Mouse (Mus musculus) heart, embryonic 15.5 days (tissue): ENCODE results near the gene Mpp4. TPM values are rescaled to one million over a fixed set of nuclear protein-coding genes. Genes with fewer than 3 reads are reported as not detected.

Source experiments
- ATAC-seq: fragments of 200-750 bp; cut with Nextera tagmentation; replicated peaks from 2 replicates; pipeline ENCODE4 v1.8.0; 2017; ENCODE audit warnings: low read depth, moderate TSS enrichment; ENCODE audit not compliant: insufficient number of reproducible peaks, insufficient read depth, low FRiP score
- H3K27ac ChIP-seq: fragments of 300-500 bp; sonication (generic); 2 replicates; pipeline ENCODE4 v1.5.1; 2015; ENCODE audit warnings: mild to moderate bottlenecking, inconsistent platforms
- H3K27me3 ChIP-seq: fragments of 300-500 bp; sonication (generic); 2 replicates; pipeline ENCODE4 v1.6.1; 2015; ENCODE audit warnings: inconsistent platforms
- H3K36me3 ChIP-seq: fragments of 300-500 bp; sonication (generic); 2 replicates; pipeline ENCODE4 v1.6.1; 2015; ENCODE audit warnings: mild to moderate bottlenecking, inconsistent platforms
- H3K4me1 ChIP-seq: fragments of 300-500 bp; sonication (generic); replicated peaks from 2 replicates; pipeline ENCODE4 v1.6.1; 2015; ENCODE audit warnings: inconsistent platforms
- H3K4me2 ChIP-seq: fragments of 300-500 bp; sonication (generic); 2 replicates; pipeline ENCODE4 v1.6.1; 2015; ENCODE audit warnings: inconsistent platforms, mild to moderate bottlenecking, moderate library complexity
- H3K4me3 ChIP-seq: fragments of 300-500 bp; sonication (generic); 2 replicates; pipeline ENCODE4 v1.5.1; 2015; ENCODE audit warnings: mild to moderate bottlenecking, inconsistent platforms
- H3K9ac ChIP-seq: fragments of 300-500 bp; sonication (generic); 2 replicates; pipeline ENCODE4 v1.6.1; 2015; ENCODE audit warnings: mild to moderate bottlenecking, inconsistent platforms
- H3K9me3 ChIP-seq: fragments of 300-500 bp; sonication (generic); replicated peaks from 2 replicates; pipeline ENCODE4 v1.6.1; 2016; ENCODE audit warnings: inconsistent platforms
- WGBS: fragments of 180-500 bp; shearing (Covaris S2); methylation state at CpG from one replicate; pipeline ENCODE4 v1.1.7; 2015; ENCODE audit warnings: mixed read lengths; 5-methylcytosine and 5-hydroxymethylcytosine counted together
- polyA plus RNA-seq: library from polyadenylated mRNA; unstranded; fragments of >200 nt; fragmentation: Nextera tagmentation; extraction: Ambion mirVana; gene quantifications from 2 replicates; pipeline ENCODE4 v1.2.1, GENCODE M21; 2015

The Mpp4 gene
- polyA plus RNA-seq, 1 experiment from 2014 or later = 0.42 TPM

DNA sequence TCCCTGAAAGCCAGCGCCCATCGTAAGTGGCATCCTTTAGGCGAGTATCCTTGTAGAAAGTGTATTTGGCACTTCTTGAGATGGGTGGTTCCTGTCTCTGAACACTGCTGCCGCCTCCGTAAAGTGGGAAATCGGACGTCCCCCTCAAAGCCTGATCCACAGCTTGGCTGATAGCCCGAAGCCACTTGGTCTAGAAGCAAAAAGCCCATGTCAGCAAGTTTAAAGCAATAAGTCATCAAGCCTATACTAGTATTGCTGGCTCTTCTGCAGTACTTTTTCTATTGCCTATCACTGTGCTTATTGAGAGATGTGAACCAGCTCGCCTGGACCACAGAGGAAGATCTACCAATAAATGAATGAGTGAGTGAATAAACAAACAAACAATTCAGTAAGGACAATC is 22.2 kb upstream of the Mpp4 start:
- Histone ChIP-seq H3K36me3 (peaks cover 27% of the 10 kb centered on the region; the same call in 1 of the 2 replicates), H3K9me3 (no peaks in the 10 kb centered on the region), H3K27ac (no peak overlapping the region), H3K27me3 (no peaks in the 10 kb centered on the region), H3K4me1 (no peaks in the 10 kb centered on the region), H3K9ac (no peak overlapping the region), H3K4me3 (no peak overlapping the region), H3K4me2 (no peak overlapping the region)
- no peak for ATAC-seq
- 84% methylated on average over 9 of the region's 9 CpGs for WGBS

DNA sequence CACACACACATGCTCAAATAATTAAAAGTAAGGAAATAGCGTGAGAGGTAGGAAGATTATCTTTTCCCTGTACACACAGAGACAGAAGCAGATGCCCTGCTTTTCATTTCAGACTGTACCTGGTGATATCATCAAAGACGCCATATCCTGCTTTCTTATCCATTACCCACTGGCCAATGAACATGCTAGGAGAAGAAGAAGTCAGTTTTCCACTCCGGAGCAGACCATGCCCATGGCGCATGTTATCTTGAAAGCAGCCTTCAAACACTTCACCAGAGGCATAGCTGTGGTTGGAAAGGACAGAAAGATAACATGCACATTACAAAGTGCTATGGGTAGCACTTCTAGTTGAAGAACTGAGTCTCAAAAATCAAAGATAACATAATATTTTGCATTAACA is 19.9 kb upstream of the Mpp4 start:
- H3K4me3 ChIP-seq = no peak overlapping the region
- ATAC-seq = no peak
- WGBS = 66% methylated on average over 4 of the region's 4 CpGs
- H3K9me3 ChIP-seq = no peaks in the 10 kb centered on the region
- H3K27me3 ChIP-seq = no peaks in the 10 kb centered on the region
- peaks cover 34% of the 10 kb centered on the region for H3K36me3 ChIP-seq
- no peak overlapping the region for H3K9ac ChIP-seq
- no peak overlapping the region for H3K27ac ChIP-seq
- no peak overlapping the region for H3K4me2 ChIP-seq
- no peaks in the 10 kb centered on the region for H3K4me1 ChIP-seq

GRCm38 (mm10) chr1:59182373-59182772 is 19.2 kb upstream of the Mpp4 start:
- Histone ChIP-seq H3K4me1 (no peaks in the 10 kb centered on the region), H3K27ac (no peak overlapping the region), H3K36me3 (peaks cover 34% of the 10 kb centered on the region), H3K27me3 (no peaks in the 10 kb centered on the region), H3K9me3 (no peaks in the 10 kb centered on the region), H3K4me3 (no peak overlapping the region), H3K4me2 (no peak overlapping the region), H3K9ac (no peak overlapping the region)
- 89% methylated on average over 2 of the region's 2 CpGs for WGBS
- no peak for ATAC-seq

DNA sequence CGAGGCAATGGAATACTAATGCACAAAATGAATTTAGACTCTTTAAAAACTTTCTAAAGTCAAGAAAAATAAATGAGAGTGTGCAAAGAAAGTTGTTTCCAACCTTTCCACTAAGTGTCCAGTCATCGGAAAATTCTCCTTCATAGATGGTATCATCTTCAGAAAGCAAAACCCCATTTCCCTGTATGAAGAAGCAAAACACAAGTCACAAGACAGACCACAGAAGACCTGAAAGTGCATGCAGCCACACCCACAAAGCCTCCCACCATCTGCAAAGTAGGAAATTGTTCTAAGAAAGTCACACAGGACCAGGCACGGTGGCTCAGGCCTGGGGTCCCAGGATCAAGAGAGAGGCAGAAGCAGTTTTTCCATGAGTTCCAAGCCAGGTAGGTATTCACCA is 16.8 kb upstream of the Mpp4 start:
- Histone ChIP-seq H3K36me3 (peaks cover 33% of the 10 kb centered on the region), H3K9me3 (no peaks in the 10 kb centered on the region), H3K4me1 (no peaks in the 10 kb centered on the region), H3K27me3 (no peaks in the 10 kb centered on the region), H3K9ac (no peak overlapping the region), H3K4me3 (no peak overlapping the region), H3K27ac (no peak overlapping the region), H3K4me2 (no peak overlapping the region)
- no peak for ATAC-seq
- 89% methylated on average over 3 of the region's 3 CpGs for WGBS

DNA sequence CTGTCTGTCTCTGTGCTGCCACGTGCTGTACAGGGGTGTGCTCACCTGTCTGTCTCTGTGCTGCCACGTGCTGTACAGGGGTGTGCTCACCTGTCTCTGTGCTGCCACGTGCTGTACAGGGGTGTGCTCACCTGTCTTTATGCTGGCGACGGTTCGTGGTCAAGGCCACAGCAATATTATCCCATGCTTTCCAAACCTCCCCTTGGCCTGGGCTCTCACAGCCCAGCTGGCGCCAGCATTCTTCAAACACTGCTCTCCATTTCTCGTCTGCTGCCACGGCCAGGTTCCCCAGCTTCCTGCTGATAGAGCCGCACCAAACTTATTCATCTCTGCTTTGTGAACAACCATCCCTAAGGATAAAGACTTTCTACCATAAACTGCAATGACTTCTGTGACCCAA is 15.2 kb upstream of the Mpp4 start:
- Histone ChIP-seq H3K9ac (no peak overlapping the region), H3K4me3 (no peak overlapping the region), H3K4me2 (no peak overlapping the region), H3K4me1 (no peaks in the 10 kb centered on the region), H3K27me3 (no peaks in the 10 kb centered on the region), H3K9me3 (no peaks in the 10 kb centered on the region), H3K27ac (no peak overlapping the region), H3K36me3 (peaks cover 27% of the 10 kb centered on the region)
- 86% methylated on average over 10 of the region's 10 CpGs for WGBS
- no peak for ATAC-seq

DNA sequence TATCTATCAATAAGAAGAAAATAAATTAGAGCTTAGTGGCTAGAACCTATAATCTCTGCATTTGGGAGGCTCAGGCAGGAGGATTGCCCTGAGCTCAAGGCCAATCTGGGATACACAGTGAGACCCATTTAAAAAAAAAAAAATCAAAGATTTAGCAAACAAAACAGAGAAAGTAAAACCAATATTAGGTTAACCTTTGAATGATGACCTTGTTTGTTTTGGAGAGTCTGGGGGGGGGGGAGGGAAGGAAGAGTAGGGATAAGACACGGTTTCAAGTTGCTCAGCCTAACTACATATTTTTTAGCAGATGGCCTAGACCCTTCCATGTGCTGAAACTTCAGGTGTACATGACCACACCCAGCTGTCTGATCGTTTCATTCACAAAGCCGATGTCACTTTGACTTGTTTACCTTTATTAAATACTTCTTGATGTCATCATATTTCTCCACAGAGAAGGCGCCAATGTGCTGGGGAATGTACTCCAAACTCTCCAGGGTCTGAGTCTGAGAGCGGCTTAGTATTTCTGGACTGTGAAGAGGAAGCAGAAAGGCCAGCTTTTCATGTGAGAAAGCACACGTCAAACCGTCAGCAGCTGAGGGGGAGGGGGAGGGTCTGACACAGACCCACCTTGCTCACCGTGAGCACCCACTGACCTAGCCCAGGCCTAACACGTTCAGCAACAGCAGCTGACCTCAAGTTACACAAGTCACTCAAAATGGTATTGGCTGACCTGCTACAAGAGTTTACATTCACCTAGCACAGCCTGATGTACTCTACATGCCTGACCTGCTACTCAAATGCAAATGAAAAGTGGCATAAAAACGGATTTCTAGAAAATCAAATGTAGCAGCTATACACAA is 11.6 kb upstream of the Mpp4 start:
- Histone ChIP-seq H3K27ac (no peak overlapping the region), H3K9me3 (no peaks in the 10 kb centered on the region), H3K27me3 (no peaks in the 10 kb centered on the region), H3K4me2 (no peak overlapping the region), H3K4me1 (no peaks in the 10 kb centered on the region), H3K4me3 (no peak overlapping the region), H3K36me3 (peaks cover 11% of the 10 kb centered on the region), H3K9ac (no peak overlapping the region)
- 65% methylated on average over 10 of the region's 10 CpGs for WGBS
- ATAC-seq = no peak

- Histone ChIP-seq H3K4me1 (0 out of 2 replicates have a peak, but pooled peaks cover 2% of the 10 kb centered on the region), H3K4me2 (no peak overlapping the region), H3K4me3 (no peak overlapping the region), H3K36me3 (peaks cover 6% of the 10 kb centered on the region), H3K27ac (no peak overlapping the region), H3K9me3 (no peaks in the 10 kb centered on the region), H3K27me3 (no peaks in the 10 kb centered on the region), H3K9ac (no peak overlapping the region)
- WGBS = 51% methylated on average over 5 of the region's 5 CpGs
- no peak for ATAC-seq
Observed at GRCm38 (mm10) chr1:59173023-59173422, 9.8 kb upstream of the Mpp4 start.

DNA sequence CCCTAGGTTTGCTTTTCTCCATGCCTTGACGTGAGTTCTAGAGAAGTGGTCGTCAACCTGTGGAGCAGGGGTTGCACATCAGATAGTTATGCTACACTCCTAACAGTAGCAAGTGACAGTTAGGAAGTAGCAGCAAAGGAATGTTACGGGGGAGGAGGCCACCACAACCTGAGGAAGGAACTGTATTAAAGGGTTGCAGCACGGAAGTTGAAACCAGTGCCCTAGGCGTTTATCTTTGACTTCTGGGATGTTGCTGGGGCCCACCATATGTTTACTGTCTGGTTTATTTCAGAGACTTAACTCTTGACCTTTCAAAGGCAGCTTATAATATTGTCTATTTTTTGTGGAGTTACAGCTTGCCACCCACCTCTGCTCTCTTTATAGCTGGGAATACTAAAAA is 8.7 kb upstream of the Mpp4 start:
- H3K27ac ChIP-seq = no peak overlapping the region
- H3K4me1 ChIP-seq = 0 out of 2 replicates have a peak, but pooled peaks cover 3% of the 10 kb centered on the region
- H3K4me2 ChIP-seq = no peak overlapping the region
- peaks cover 4% of the 10 kb centered on the region for H3K36me3 ChIP-seq
- no peaks in the 10 kb centered on the region for H3K27me3 ChIP-seq
- H3K4me3 ChIP-seq = no peak overlapping the region
- 44% methylated on average over 5 of the region's 5 CpGs for WGBS
- H3K9me3 ChIP-seq = no peaks in the 10 kb centered on the region
- H3K9ac ChIP-seq = no peak overlapping the region
- no peak for ATAC-seq

DNA sequence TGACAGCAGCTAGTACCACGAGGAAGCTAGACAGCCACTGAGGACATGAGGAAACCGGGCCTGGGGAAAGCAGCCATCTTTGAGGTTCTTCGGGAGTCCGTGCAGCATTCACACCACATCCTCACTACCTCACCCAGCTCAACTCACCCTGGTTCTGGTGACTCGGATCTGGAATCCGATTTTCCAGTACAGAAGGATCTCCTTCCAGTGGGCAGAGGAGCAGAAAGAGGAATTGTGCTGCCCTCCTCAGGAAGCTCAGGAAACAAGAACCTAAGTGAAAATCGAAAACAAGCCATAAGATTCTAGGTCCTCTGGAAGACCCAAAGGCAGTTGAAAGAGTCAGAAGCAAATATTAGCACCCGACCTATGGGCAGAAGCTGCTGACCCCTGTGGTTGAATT is 7.1 kb upstream of the Mpp4 start:
- H3K36me3 ChIP-seq = peaks cover 11% of the 10 kb centered on the region
- no peak overlapping the region for H3K27ac ChIP-seq
- H3K4me2 ChIP-seq = no peak overlapping the region
- no peak overlapping the region for H3K4me3 ChIP-seq
- ATAC-seq = no peak
- WGBS = 78% methylated on average over 8 of the region's 8 CpGs
- H3K9me3 ChIP-seq = no peaks in the 10 kb centered on the region
- H3K4me1 ChIP-seq = 0 out of 2 replicates have a peak, but pooled peaks cover 3% of the 10 kb centered on the region
- H3K27me3 ChIP-seq = no peaks in the 10 kb centered on the region
- no peak overlapping the region for H3K9ac ChIP-seq

DNA sequence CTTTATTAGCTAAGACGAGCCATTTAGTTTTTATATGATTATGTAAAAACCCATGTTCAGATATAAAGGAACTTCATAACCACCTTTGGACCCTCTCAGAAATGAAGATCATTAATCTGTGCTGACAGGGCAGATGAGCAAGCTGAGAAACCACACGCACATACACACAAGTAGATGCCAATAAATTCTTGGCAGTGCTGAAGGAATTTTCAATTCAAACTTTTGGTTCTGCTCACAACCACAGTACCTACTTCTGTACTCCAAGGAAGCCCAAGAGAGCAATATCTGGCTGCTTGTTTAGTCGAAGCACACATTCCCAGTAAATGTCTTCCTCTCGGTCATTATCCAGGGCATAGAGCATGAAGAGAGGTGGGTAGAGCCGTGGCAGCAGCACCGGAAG is 6.4 kb upstream of the Mpp4 start:
- Histone ChIP-seq H3K36me3 (peaks cover 11% of the 10 kb centered on the region), H3K9me3 (no peaks in the 10 kb centered on the region), H3K4me3 (no peak overlapping the region), H3K27ac (no peak overlapping the region), H3K27me3 (no peaks in the 10 kb centered on the region), H3K9ac (no peak overlapping the region), H3K4me1 (0 out of 2 replicates have a peak, but pooled peaks cover 3% of the 10 kb centered on the region), H3K4me2 (no peak overlapping the region)
- WGBS = 77% methylated on average over 6 of the region's 6 CpGs
- no peak for ATAC-seq

DNA sequence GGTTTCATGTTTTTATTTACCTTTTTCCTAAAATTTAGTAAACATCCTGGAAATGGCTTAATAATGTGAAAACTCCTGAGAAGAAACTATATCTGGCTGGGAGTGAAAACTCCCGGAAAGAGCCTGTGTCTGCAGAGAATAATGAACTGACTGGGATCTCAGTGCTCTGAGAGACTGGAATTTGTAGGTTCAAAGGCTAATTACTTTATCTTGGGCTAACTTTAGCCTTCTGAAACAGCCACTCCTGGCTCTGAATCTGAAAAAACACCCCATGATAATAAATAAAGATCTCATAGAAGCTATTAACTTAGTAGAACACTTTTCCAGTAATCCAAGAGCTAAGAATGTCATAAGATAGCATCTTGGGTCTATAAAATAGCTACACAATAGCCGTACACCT is 5.4 kb upstream of the Mpp4 start:
- H3K4me3 ChIP-seq = no peak overlapping the region
- H3K36me3 ChIP-seq = peaks cover 11% of the 10 kb centered on the region
- H3K4me1 ChIP-seq = 0 out of 2 replicates have a peak, but pooled peaks cover 3% of the 10 kb centered on the region
- no peaks in the 10 kb centered on the region for H3K9me3 ChIP-seq
- WGBS = 40% methylated on average over 2 of the region's 2 CpGs
- no peak overlapping the region for H3K9ac ChIP-seq
- no peak overlapping the region for H3K27ac ChIP-seq
- no peaks in the 10 kb centered on the region for H3K27me3 ChIP-seq
- no peak overlapping the region for H3K4me2 ChIP-seq
- ATAC-seq = no peak
